Mouse (Mus musculus) MEL (cell line): Measurements from ENCODE around the gene Fam221b. TPM values are rescaled to one million over a fixed set of nuclear protein-coding genes. Genes with fewer than 3 reads are reported as not detected.

Experiments
- DNase-seq: peaks from one replicate; pipeline ENCODE4 v3.0.0; 2011; ENCODE audit warnings: low read depth, low spot score
- H3K27ac ChIP-seq: 2 replicates; pipeline ENCODE4 v1.5.1; 2012; ENCODE audit warnings: low read depth, mild to moderate bottlenecking, control low read depth, low read length, moderate library complexity; ENCODE audit not compliant: control insufficient read depth
- H3K27me3 ChIP-seq, 2 experiments: fragments of 150-350 bp in 1 of 2; sonication (generic) in 1 of 2; 2 replicates each; pipeline ENCODE4 v1.6.1; 2012; ENCODE audit warnings: low read length in 2 of 2, mild to moderate bottlenecking in 2 of 2, improper control_type of control experiment in 1 of 2, moderate library complexity in 1 of 2; ENCODE audit not compliant: insufficient read depth in 2 of 2, control insufficient read depth in 1 of 2
- H3K36me3 ChIP-seq, 2 experiments: 2 replicates each; pipeline ENCODE4 v1.6.1; 2012 to 2014; ENCODE audit warnings: low read length in 2 of 2, improper control_type of control experiment in 1 of 2, inconsistent platforms in 1 of 2, mild to moderate bottlenecking in 1 of 2; ENCODE audit not compliant: insufficient read depth in 2 of 2, control insufficient read depth in 1 of 2
- H3K4me1 ChIP-seq, 2 experiments: fragments of 150-350 bp in 1 of 2; sonication (generic) in 1 of 2; 2 replicates each; pipeline ENCODE4 v1.6.1; 2012; ENCODE audit warnings: low read length in 2 of 2, improper control_type of control experiment in 1 of 2, mild to moderate bottlenecking in 1 of 2; ENCODE audit not compliant: insufficient read depth in 2 of 2, control insufficient read depth in 1 of 2
- H3K4me3 ChIP-seq, 2 experiments: fragments of 150-350 bp in 1 of 2; sonication (generic) in 1 of 2; 2 replicates each; pipeline ENCODE4 v1.5.1; 2012; ENCODE audit warnings: low read depth in 2 of 2, low read length in 2 of 2, mild to moderate bottlenecking in 2 of 2, moderate library complexity in 2 of 2, control low read depth in 1 of 2, improper control_type of control experiment in 1 of 2; ENCODE audit not compliant: control insufficient read depth in 1 of 2, insufficient read depth in 1 of 2
- H3K79me2 ChIP-seq: 2 replicates; pipeline ENCODE4 v1.6.1; 2012; ENCODE audit warnings: mild to moderate bottlenecking, low read length, moderate library complexity; ENCODE audit not compliant: control insufficient read depth, poor library complexity, insufficient read depth
- H3K9ac ChIP-seq: 2 replicates; pipeline ENCODE4 v1.6.1; 2012; ENCODE audit warnings: low read depth, mild to moderate bottlenecking, control low read depth, low read length, moderate library complexity; ENCODE audit not compliant: control insufficient read depth, poor library complexity, severe bottlenecking
- H3K9me3 ChIP-seq: fragments of 150-350 bp; sonication (generic); replicated peaks from 2 replicates; pipeline ENCODE4 v1.6.1; 2012; ENCODE audit warnings: mild to moderate bottlenecking, low read length, improper control_type of control experiment, moderate library complexity; ENCODE audit not compliant: insufficient read depth
- CHD1 ChIP-seq: IDR thresholded peaks from 2 replicates; pipeline ENCODE4 v1.6.1; 2012; ENCODE audit warnings: low read depth, mild to moderate bottlenecking, inconsistent platforms, low read length, improper control_type of control experiment
- CHD2 ChIP-seq: IDR thresholded peaks from 2 replicates; pipeline ENCODE4 v1.6.1; 2011; ENCODE audit warnings: low read length, improper control_type of control experiment
- CTCF ChIP-seq, 3 experiments: IDR thresholded peaks in 2 of 3; conservative IDR thresholded peaks in 1 of 3; 2 replicates each; pipeline ENCODE4 v1.5.1; 2011 to 2012; ENCODE audit warnings: low read length in 3 of 3, low read depth in 2 of 3, mild to moderate bottlenecking in 2 of 3, improper control_type of control experiment in 1 of 3, inconsistent platforms in 1 of 3, mixed read lengths in 1 of 3, moderate library complexity in 1 of 3; ENCODE audit not compliant: control insufficient read depth in 1 of 3, insufficient read depth in 1 of 3, poor library complexity in 1 of 3, severe bottlenecking in 1 of 3
- E2F4 ChIP-seq: IDR thresholded peaks from 2 replicates; pipeline ENCODE4 v1.6.1; 2011; ENCODE audit warnings: low read depth, low read length, improper control_type of control experiment, borderline replicate concordance
- EP300 ChIP-seq, 2 experiments: IDR thresholded peaks; 2 replicates each; pipeline ENCODE4 v1.6.1; 2011; ENCODE audit warnings: improper control_type of control experiment in 2 of 2, low read length in 2 of 2, low read depth in 1 of 2, mild to moderate bottlenecking in 1 of 2
- ETS1 ChIP-seq: IDR thresholded peaks from 2 replicates; pipeline ENCODE4 v1.6.1; 2012; ENCODE audit warnings: low read depth, mild to moderate bottlenecking, inconsistent platforms, low read length, improper control_type of control experiment, moderate library complexity
- GATA1 ChIP-seq: IDR thresholded peaks from 2 replicates; pipeline ENCODE4 v1.6.1; 2011; ENCODE audit warnings: low read depth, low read length, improper control_type of control experiment
- HCFC1 ChIP-seq: IDR thresholded peaks from 2 replicates; pipeline ENCODE4 v1.6.1; 2012; ENCODE audit warnings: low read depth, mild to moderate bottlenecking, inconsistent platforms, low read length, improper control_type of control experiment, moderate library complexity
- JUND ChIP-seq: IDR thresholded peaks from 2 replicates; pipeline ENCODE4 v1.6.1; 2011; ENCODE audit warnings: low read depth, mild to moderate bottlenecking, improper control_type of control experiment, low read length
- KAT2A ChIP-seq: conservative IDR thresholded peaks from 2 replicates; pipeline ENCODE4 v1.6.1; 2012; ENCODE audit warnings: low read depth, low read length, improper control_type of control experiment, inconsistent platforms
- MAFK ChIP-seq: IDR thresholded peaks from 2 replicates; pipeline ENCODE4 v1.6.1; 2011; ENCODE audit warnings: low read depth, mild to moderate bottlenecking, low read length, improper control_type of control experiment, borderline replicate concordance
- MAX ChIP-seq: IDR thresholded peaks from 2 replicates; pipeline ENCODE4 v1.6.1; 2011; ENCODE audit warnings: low read length, improper control_type of control experiment
- MAZ ChIP-seq: IDR thresholded peaks from 2 replicates; pipeline ENCODE4 v1.6.1; 2012; ENCODE audit warnings: low read depth, mild to moderate bottlenecking, inconsistent platforms, low read length, improper control_type of control experiment
- MXI1 ChIP-seq: IDR thresholded peaks from 2 replicates; pipeline ENCODE4 v1.6.1; 2011; ENCODE audit warnings: mild to moderate bottlenecking, low read depth, low read length, improper control_type of control experiment
- NRF1 ChIP-seq: IDR thresholded peaks from 2 replicates; pipeline ENCODE4 v1.6.1; 2014; ENCODE audit warnings: low read depth, mild to moderate bottlenecking, inconsistent platforms, low read length, improper control_type of control experiment, moderate library complexity; ENCODE audit not compliant: poor library complexity, insufficient read depth, severe bottlenecking
- POLR2A ChIP-seq, 2 experiments: IDR thresholded peaks; 2 replicates each; pipeline ENCODE4 v1.6.1; 2011 to 2012; ENCODE audit warnings: low read length in 2 of 2, mild to moderate bottlenecking in 2 of 2, control low read depth in 1 of 2, improper control_type of control experiment in 1 of 2, low read depth in 1 of 2, moderate library complexity in 1 of 2; ENCODE audit not compliant: control insufficient read depth in 1 of 2, insufficient read depth in 1 of 2, poor library complexity in 1 of 2
- POLR2AphosphoS2 ChIP-seq: IDR thresholded peaks from 2 replicates; pipeline ENCODE4 v1.6.1; 2011; ENCODE audit warnings: low read length, improper control_type of control experiment
- POLR2AphosphoS5 ChIP-seq: IDR thresholded peaks from 2 replicates; pipeline ENCODE4 v1.6.1; 2012; ENCODE audit warnings: low read depth, borderline replicate concordance, mild to moderate bottlenecking, inconsistent platforms, low read length, moderate library complexity, mixed read lengths
- RAD21 ChIP-seq: IDR thresholded peaks from 2 replicates; pipeline ENCODE4 v1.6.1; 2011; ENCODE audit warnings: mild to moderate bottlenecking, low read depth, low read length, improper control_type of control experiment
- RCOR1 ChIP-seq: IDR thresholded peaks from 2 replicates; pipeline ENCODE4 v1.6.1; 2012; ENCODE audit warnings: low read depth, mild to moderate bottlenecking, inconsistent platforms, low read length, improper control_type of control experiment
- SIN3A ChIP-seq: IDR thresholded peaks from 2 replicates; pipeline ENCODE4 v1.6.1; 2012; ENCODE audit warnings: low read length, improper control_type of control experiment, inconsistent platforms
- SMC3 ChIP-seq: IDR thresholded peaks from 2 replicates; pipeline ENCODE4 v1.6.1; 2011; ENCODE audit warnings: low read depth, low read length, improper control_type of control experiment
- TAL1 ChIP-seq: IDR thresholded peaks from 2 replicates; pipeline ENCODE4 v1.6.1; 2012; ENCODE audit warnings: mild to moderate bottlenecking, inconsistent platforms, low read length, moderate library complexity, mixed read lengths
- TBP ChIP-seq: IDR thresholded peaks from 2 replicates; pipeline ENCODE4 v1.8.0; 2011; ENCODE audit warnings: low read depth, low read length, improper control_type of control experiment
- TCF12 ChIP-seq: IDR thresholded peaks from 2 replicates; pipeline ENCODE4 v1.6.1; 2014; ENCODE audit warnings: low read depth, mild to moderate bottlenecking, inconsistent platforms, low read length, improper control_type of control experiment, moderate library complexity
- UBTF ChIP-seq: IDR thresholded peaks from 2 replicates; pipeline ENCODE4 v1.6.1; 2012; ENCODE audit warnings: low read depth, mild to moderate bottlenecking, inconsistent platforms, low read length, improper control_type of control experiment, moderate library complexity, borderline replicate concordance; ENCODE audit not compliant: insufficient read depth
- USF2 ChIP-seq, 2 experiments: IDR thresholded peaks; 2 replicates each; pipeline ENCODE4 v1.6.1; 2011 to 2012; ENCODE audit warnings: improper control_type of control experiment in 2 of 2, low read length in 2 of 2, borderline replicate concordance in 1 of 2, inconsistent platforms in 1 of 2, low read depth in 1 of 2, mild to moderate bottlenecking in 1 of 2; ENCODE audit not compliant: insufficient read depth in 1 of 2
- ZC3H11A ChIP-seq: IDR thresholded peaks from 2 replicates; pipeline ENCODE4 v1.6.1; 2012; ENCODE audit warnings: low read depth, mild to moderate bottlenecking, inconsistent platforms, low read length, improper control_type of control experiment
- ZKSCAN1 ChIP-seq: IDR thresholded peaks from 2 replicates; pipeline ENCODE4 v1.6.1; 2012; ENCODE audit warnings: low read depth, mild to moderate bottlenecking, inconsistent platforms, low read length, improper control_type of control experiment, moderate library complexity
- ZMIZ1 ChIP-seq: IDR thresholded peaks from 2 replicates; pipeline ENCODE4 v1.6.1; 2012; ENCODE audit warnings: low read depth, mild to moderate bottlenecking, inconsistent platforms, low read length, improper control_type of control experiment, moderate library complexity
- ZNF384 ChIP-seq: IDR thresholded peaks from 2 replicates; pipeline ENCODE4 v1.6.1; 2012; ENCODE audit warnings: low read depth, mild to moderate bottlenecking, inconsistent platforms, low read length, improper control_type of control experiment
- polyA plus RNA-seq, 2 experiments: library from polyadenylated mRNA; stranded (reverse) in 1 of 2; unstranded in 1 of 2; fragments of >175 nt in 1 of 2; fragments of >200 nt in 1 of 2; gene quantifications; 2 replicates each; pipeline versions ENCODE4 v1.2.1 to v1.2.4; 2012; ENCODE audit warnings: low replicate concordance in 2 of 2, low read depth in 1 of 2; ENCODE audit not compliant: insufficient read length in 2 of 2, insufficient read depth in 1 of 2, missing spikeins in 1 of 2
- total RNA-seq: library from RNA; depleted of rRNA; stranded (reverse); fragments of 300-350 nt; gene quantifications from 2 replicates; pipeline ENCODE4 v1.2.3, GENCODE M21; 2012

Fam221b gene
- total and polyA plus RNA-seq, 3 experiments: 0.10 to 8.8 TPM; not detected in 1

GRCm38 (mm10) chr4:43673703-43674102, 4.8 kb upstream of the Fam221b start:
- no peak overlapping the region for H3K27ac ChIP-seq
- no peak for DNase-seq

GRCm38 (mm10) chr4:43672070-43672469, 3.1 kb upstream of the Fam221b start:
- Histone ChIP-seq H3K9ac (no peak overlapping the region), H3K4me3 (no peak overlapping the region), H3K79me2 (no peaks in the 10 kb centered on the region; the same call in 1 of the 2 replicates), H3K9me3 (no peaks in the 10 kb centered on the region), H3K4me1 (peaks cover 0 to 12% of the 10 kb centered on the region in 2 experiments; a peak in 2 of 4 replicates), H3K27me3 (no peaks in the 10 kb centered on the region), H3K27ac (no peak overlapping the region), H3K36me3 (no peaks in the 10 kb centered on the region; a peak in 1 of 4 replicates)
- peak; percentile 87 for DNase-seq
- TF ChIP-seq POLR2A (IDR thresholded peaks at IDR 0.05; ENCODE audit: control insufficient read depth in 1 of 2, insufficient read depth in 1 of 2, low read depth in 1 of 2, low read length in 2 of 2, poor library complexity in 1 of 2) (no peak), POLR2AphosphoS5 (no peak), JUND (no peak), ZNF384 (no peak), SMC3 (peak; percentile 86), ZMIZ1 (no peak), TCF12 (no peak), NRF1 (no peak), ZKSCAN1 (no peak), KAT2A (no peak), MXI1 (no peak), RCOR1 (no peak), CHD1 (no peak), CHD2 (no peak), GATA1 (no peak), MAFK (no peak), UBTF (no peak), SIN3A (peak; percentile 28; the same call in 1 of the 2 replicates), TAL1 (no peak), EP300 (IDR thresholded peaks at IDR 0.05; ENCODE audit: low read depth in 1 of 2, low read length in 2 of 2) (no peak), CTCF (IDR thresholded peaks at IDR 0.05 in 2 of 3, conservative IDR thresholded peaks at IDR 0.05 in 1 of 3; ENCODE audit: control insufficient read depth in 1 of 3, insufficient read depth in 1 of 3, low read depth in 2 of 3, low read length in 3 of 3, poor library complexity in 1 of 3, severe bottlenecking in 1 of 3) (peak; percentile 73 to 89 (median 84)), MAZ (no peak), MAX (no peak), ETS1 (no peak), ZC3H11A (peak; percentile 65), TBP (no peak), RAD21 (peak; percentile 73), USF2 (IDR thresholded peaks at IDR 0.05; ENCODE audit: borderline replicate concordance in 1 of 2, insufficient read depth in 1 of 2, low read depth in 1 of 2, low read length in 2 of 2) (no peak), POLR2AphosphoS2 (no peak)

More at GRCm38 (mm10) chr4:43673703-43674102, 4.8 kb upstream of the Fam221b start:
- Histone ChIP-seq H3K79me2 (no peaks in the 10 kb centered on the region; the same call in 1 of the 2 replicates), H3K9me3 (no peaks in the 10 kb centered on the region), H3K36me3 (no peaks in the 10 kb centered on the region; a peak in 1 of 4 replicates), H3K4me3 (no peak overlapping the region), H3K9ac (no peak overlapping the region), H3K4me1 (peaks cover 0 to 8% of the 10 kb centered on the region in 2 experiments; a peak in 2 of 4 replicates), H3K27me3 (no peaks in the 10 kb centered on the region)
- no peak for TF ChIP-seq KAT2A
- TF ChIP-seq ZKSCAN1: no peak
- TF ChIP-seq USF2 (IDR thresholded peaks at IDR 0.05; ENCODE audit: borderline replicate concordance in 1 of 2, insufficient read depth in 1 of 2, low read depth in 1 of 2, low read length in 2 of 2): no peak
- TF ChIP-seq E2F4: no peak
- no peak for TF ChIP-seq RCOR1
- no peak for TF ChIP-seq NRF1
- TF ChIP-seq HCFC1: no peak
- TF ChIP-seq UBTF: no peak
- no peak for TF ChIP-seq POLR2AphosphoS2
